Mouse (Mus musculus): ENCODE results near the gene Gla. TPM values are rescaled to one million over a fixed set of nuclear protein-coding genes. Genes with fewer than 3 reads are reported as not detected.
A peak's percentile ranks its signal among the peaks of the same experiment; 100 is the strongest.
"Not testable (repeated sequence)": the region's sequence is repeated elsewhere in the genome, so short reads cannot be mapped to it uniquely, and the experiment has no call there.

Gene Gla
- polyA plus RNA-seq, 1 experiment = 0.05 TPM

DNA sequence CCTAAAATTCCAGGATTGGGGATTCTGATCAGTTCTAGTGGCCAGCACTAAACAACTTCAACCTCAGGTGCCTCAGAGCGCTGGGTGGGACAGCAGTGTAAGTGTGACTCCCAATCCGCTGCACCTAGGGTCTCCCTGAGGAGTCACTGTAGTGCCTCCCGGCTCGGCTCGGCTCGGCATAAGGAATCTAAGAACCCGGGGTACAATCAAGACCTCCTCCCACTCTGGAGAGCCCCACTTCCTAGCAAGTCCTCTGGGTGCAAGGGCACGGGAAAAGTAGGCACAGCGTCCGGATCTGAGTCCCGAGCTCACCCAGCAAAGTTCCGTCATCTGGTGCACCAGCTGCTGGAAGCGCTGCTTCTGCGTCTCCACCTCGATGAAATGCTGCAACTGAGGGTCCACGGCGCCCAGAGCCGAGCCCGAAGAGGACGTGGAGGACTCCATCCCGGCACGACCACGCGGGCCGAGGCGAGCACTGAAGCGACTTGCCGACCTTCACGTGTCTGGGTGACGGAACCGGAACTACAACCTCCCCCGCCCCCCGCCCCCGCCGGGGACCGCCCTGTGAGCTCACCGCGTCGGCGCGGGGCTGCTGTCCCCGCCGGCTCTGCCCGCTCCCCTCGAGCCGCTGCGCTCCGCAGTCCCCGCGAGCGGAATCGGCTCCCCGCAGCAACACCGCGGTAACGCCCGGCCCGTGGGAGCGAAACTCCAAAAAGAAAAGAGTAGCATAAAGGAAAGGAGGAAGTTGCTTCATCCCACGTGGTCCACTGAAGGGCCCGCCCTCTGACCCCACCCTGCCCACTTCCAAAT is 59.6 kb downstream of the Gla start, which contains the start of gene Timm8a1:
Gene Timm8a1, minus strand, starts transcription at position 721 of the 810 bp plus-strand sequence.
- peaks cover 14% of the 10 kb centered on the region for H3K4me1 ChIP-seq (ENCODE audit: control insufficient read depth)
- H3K4me3 ChIP-seq (replicated peaks) = peak within 1 kb of the TSS; percentile 79
- H3K27me3 ChIP-seq (ENCODE audit: control insufficient read depth) = no peaks in the 10 kb centered on the region
- no peaks in the 10 kb centered on the region for H3K9me3 ChIP-seq (ENCODE audit: control insufficient read depth, low read length)
- TF ChIP-seq TAL1 (IDR thresholded peaks at IDR 0.05; ENCODE audit: low read length) (no peak), GATA1 (IDR thresholded peaks at IDR 0.05; ENCODE audit: low read length) (no peak)
- H3K36me3 ChIP-seq (ENCODE audit: control insufficient read depth) = peaks cover 21% of the 10 kb centered on the region

DNA sequence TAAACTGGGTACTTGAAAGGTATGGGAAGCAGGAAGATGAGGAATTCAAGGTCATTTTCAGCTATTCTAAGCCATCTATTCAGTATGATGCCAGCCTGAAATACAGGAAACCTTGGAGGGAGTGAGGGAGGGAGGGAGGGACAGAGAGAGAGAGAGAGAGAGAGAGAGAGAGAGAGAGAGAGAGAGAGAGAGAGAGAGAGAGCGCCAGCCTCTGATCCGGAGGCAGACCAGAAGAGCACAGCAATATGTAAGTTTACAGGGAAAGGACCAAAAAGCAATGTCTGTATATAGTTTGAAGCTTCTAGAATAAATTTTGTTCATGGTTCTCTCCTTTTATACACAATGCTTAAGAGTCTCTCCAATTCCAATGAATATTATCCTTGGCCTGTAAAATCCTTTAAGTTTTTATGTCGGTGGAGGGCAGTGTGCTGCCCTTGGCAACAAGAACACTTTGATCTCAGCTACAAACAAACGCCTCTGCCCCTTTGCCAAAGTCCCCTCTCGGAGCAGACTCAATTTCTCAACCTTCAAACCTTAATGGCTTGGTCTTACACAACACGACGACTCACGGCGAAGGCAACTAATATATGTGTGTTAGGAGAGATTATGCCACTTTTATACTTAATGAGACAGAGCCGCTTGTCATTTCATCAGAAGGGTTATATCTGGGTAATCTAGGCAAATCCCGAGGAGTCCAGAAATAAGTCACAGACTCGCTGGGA is 60.4 kb downstream of the Gla start:
- peaks cover 24% of the 10 kb centered on the region for H3K36me3 ChIP-seq (ENCODE audit: control insufficient read depth)
- H3K4me3 ChIP-seq (replicated peaks) = peak overlapping the region; percentile 79
- peaks cover 14% of the 10 kb centered on the region for H3K4me1 ChIP-seq (ENCODE audit: control insufficient read depth)
- TF ChIP-seq TAL1 (IDR thresholded peaks at IDR 0.05; ENCODE audit: low read length) (no peak), GATA1 (IDR thresholded peaks at IDR 0.05; ENCODE audit: low read length) (no peak)
- H3K27me3 ChIP-seq (ENCODE audit: control insufficient read depth) = no peaks in the 10 kb centered on the region
- no peaks in the 10 kb centered on the region for H3K9me3 ChIP-seq (ENCODE audit: control insufficient read depth, low read length)

DNA sequence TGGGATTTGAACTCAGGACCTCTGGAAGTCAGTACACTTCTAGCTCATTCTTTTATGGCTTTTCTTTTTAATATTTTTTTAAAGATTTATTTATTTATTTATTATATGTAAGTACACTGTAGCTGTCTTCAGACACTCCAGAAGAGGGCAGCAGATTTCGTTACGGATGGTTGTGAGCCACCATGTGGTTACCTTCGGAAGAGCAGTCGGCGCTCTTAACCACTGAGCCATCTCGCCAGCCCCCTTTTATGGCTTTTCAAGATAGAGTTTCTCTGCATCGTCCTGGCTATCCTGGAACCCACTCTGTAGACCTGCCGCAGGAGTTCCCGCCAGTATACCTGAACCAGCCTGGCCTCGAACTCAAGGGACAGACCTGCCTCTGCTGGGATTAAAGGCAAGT is 61.1 kb downstream of the Gla start:
- not testable (repeated sequence) for H3K9me3 ChIP-seq (ENCODE audit: control insufficient read depth, low read length); H3K27me3 ChIP-seq (ENCODE audit: control insufficient read depth)
- Histone ChIP-seq H3K4me3 (replicated peaks) (peak overlapping the region; percentile 79), H3K4me1 (ENCODE audit: control insufficient read depth) (peaks cover 14% of the 10 kb centered on the region), H3K36me3 (ENCODE audit: control insufficient read depth) (peaks cover 23% of the 10 kb centered on the region)

Other genes with a start within 250 kb of the Gla start
- gene Drp2, start 196.6 kb downstream of the Gla start, polyA plus RNA-seq (2012) = 0.02 and 0.04 TPM in 2 replicates
- not detected in 2 replicates for gene Taf7l, start 124.6 kb downstream of the Gla start, polyA plus RNA-seq (2012)
- 0.24 and 0.47 TPM in 2 replicates for gene Timm8a1, start 59.3 kb downstream of the Gla start, polyA plus RNA-seq (2012)
- 0.12 and 0.29 TPM in 2 replicates for gene Btk, start 17.6 kb downstream of the Gla start, polyA plus RNA-seq (2012)
- gene Rpl36a, start 15.5 kb downstream of the Gla start, polyA plus RNA-seq (2012) = 12.2 and 13.9 TPM in 2 replicates
- gene Hnrnph2, start 54 bp upstream of the Gla start, polyA plus RNA-seq (2012) = 1.6 and 2.2 TPM in 2 replicates
- not detected in 2 replicates for gene Armcx4, start 85.4 kb upstream of the Gla start, polyA plus RNA-seq (2012)
- gene Armcx1, start 116.8 kb upstream of the Gla start, polyA plus RNA-seq (2012) = not detected in 2 replicates
- 0.03 and 0.06 TPM in 2 replicates for gene Armcx6, start 150.3 kb upstream of the Gla start, polyA plus RNA-seq (2012)
- 0.04 and 0.05 TPM in 2 replicates for gene Armcx3, start 155.5 kb upstream of the Gla start, polyA plus RNA-seq (2012)
- gene Armcx2, start 208.1 kb upstream of the Gla start, polyA plus RNA-seq (2012) = 0.04 and 0.10 TPM in 2 replicates

Measured in erythroblast, embryonic 14.5 days (primary cell).